Mouse (Mus musculus) CH12.LX (cell line): ENCODE data around the gene Msi1. TPM values are rescaled to one million over a fixed set of nuclear protein-coding genes. Genes with fewer than 3 reads are reported as not detected.
A peak's percentile ranks its signal among the peaks of the same experiment; 100 is the strongest.

Source experiments
- DNase-seq: peaks from one replicate; pipeline ENCODE4 v3.0.0-alpha.2; 2013; ENCODE audit errors: extremely low read depth
- H3K27ac ChIP-seq: 2 replicates; pipeline ENCODE4 v1.5.1; 2012; ENCODE audit warnings: low read depth, mild to moderate bottlenecking, control low read depth, moderate library complexity; ENCODE audit not compliant: insufficient read depth
- H3K27me3 ChIP-seq: replicated peaks from 2 replicates; pipeline ENCODE3; 2012; ENCODE audit warnings: inconsistent platforms
- H3K36me3 ChIP-seq, 2 experiments: replicated peaks in 1 of 2; 2 replicates each; pipeline versions ENCODE3 to v1.6.1; 2012; ENCODE audit warnings: inconsistent platforms in 1 of 2, low read length in 1 of 2, mild to moderate bottlenecking in 1 of 2, mixed read lengths in 1 of 2, moderate library complexity in 1 of 2; ENCODE audit not compliant: control insufficient read depth in 1 of 2, insufficient read depth in 1 of 2
- H3K4me1 ChIP-seq, 2 experiments: 2 replicates each; pipeline ENCODE4 v1.6.1; 2012; ENCODE audit warnings: inconsistent platforms in 1 of 2, moderate library complexity in 1 of 2; ENCODE audit not compliant: insufficient read depth in 2 of 2, control insufficient read depth in 1 of 2
- H3K4me2 ChIP-seq: 2 replicates; pipeline ENCODE4 v1.6.1; 2012; ENCODE audit warnings: low read depth, mild to moderate bottlenecking, control low read depth; ENCODE audit not compliant: poor library complexity, insufficient read depth, severe bottlenecking
- H3K4me3 ChIP-seq, 3 experiments: fragments of 150-350 bp in 1 of 3; sonication (generic) in 1 of 3; replicated peaks in 1 of 3; 2 replicates each; pipeline versions ENCODE3 to v1.5.1; 2011 to 2012; ENCODE audit warnings: low read depth in 2 of 3, low read length in 2 of 3, mild to moderate bottlenecking in 2 of 3, moderate library complexity in 2 of 3, control low read depth in 1 of 3, improper control_type of control experiment in 1 of 3, inconsistent platforms in 1 of 3, mixed read lengths in 1 of 3; ENCODE audit not compliant: poor library complexity in 1 of 3
- H3K79me2 ChIP-seq: replicated peaks from 2 replicates; pipeline ENCODE4 v1.6.1; 2012; ENCODE audit warnings: mild to moderate bottlenecking, moderate library complexity; ENCODE audit not compliant: control insufficient read depth, poor library complexity, insufficient read depth, severe bottlenecking; ENCODE audit errors: extremely low read depth
- H3K9ac ChIP-seq: 2 replicates; pipeline ENCODE4 v1.6.1; 2012; ENCODE audit warnings: low read depth, mild to moderate bottlenecking, control low read depth, moderate library complexity; ENCODE audit not compliant: insufficient read depth
- H3K9me3 ChIP-seq: replicated peaks from 2 replicates; pipeline ENCODE3; 2012; ENCODE audit warnings: low read length, inconsistent platforms, mixed read lengths
- BHLHE40 ChIP-seq: IDR thresholded peaks from 2 replicates; pipeline ENCODE4 v1.6.1; 2011; ENCODE audit warnings: mild to moderate bottlenecking, low read depth, low read length, improper control_type of control experiment
- CHD2 ChIP-seq: IDR thresholded peaks from 2 replicates; pipeline ENCODE4 v1.6.1; 2011; ENCODE audit warnings: low read length, improper control_type of control experiment
- CTCF ChIP-seq, 2 experiments: IDR thresholded peaks in 1 of 2; conservative IDR thresholded peaks in 1 of 2; 2 replicates each; pipeline ENCODE4 v1.5.1; 2011 to 2012; ENCODE audit warnings: low read depth in 2 of 2, low read length in 2 of 2, improper control_type of control experiment in 1 of 2, inconsistent platforms in 1 of 2, mild to moderate bottlenecking in 1 of 2, moderate library complexity in 1 of 2
- E2F4 ChIP-seq: IDR thresholded peaks from 2 replicates; pipeline ENCODE4 v1.6.1; 2011; ENCODE audit warnings: low read depth, low read length, improper control_type of control experiment; ENCODE audit not compliant: insufficient replicate concordance
- ELF1 ChIP-seq: IDR thresholded peaks from 2 replicates; pipeline ENCODE4 v1.6.1; 2014; ENCODE audit warnings: low read depth, mild to moderate bottlenecking, inconsistent platforms, low read length, improper control_type of control experiment
- EP300 ChIP-seq: IDR thresholded peaks from 2 replicates; pipeline ENCODE4 v1.6.1; 2011; ENCODE audit warnings: low read length, improper control_type of control experiment
- HCFC1 ChIP-seq: IDR thresholded peaks from 2 replicates; pipeline ENCODE4 v1.6.1; 2012; ENCODE audit warnings: low read depth, mild to moderate bottlenecking, inconsistent platforms, low read length, improper control_type of control experiment
- IRF4 ChIP-seq: IDR thresholded peaks from 2 replicates; pipeline ENCODE4 v1.6.1; 2014; ENCODE audit warnings: low read depth, mild to moderate bottlenecking, inconsistent platforms, low read length, improper control_type of control experiment
- JUND ChIP-seq: conservative IDR thresholded peaks from 2 replicates; pipeline ENCODE4 v1.6.1; 2011; ENCODE audit warnings: low read depth, low read length, improper control_type of control experiment
- KAT2A ChIP-seq: IDR thresholded peaks from 2 replicates; pipeline ENCODE4 v1.6.1; 2012; ENCODE audit warnings: low read length, improper control_type of control experiment, inconsistent platforms; ENCODE audit not compliant: insufficient replicate concordance
- MAFK ChIP-seq: IDR thresholded peaks from 2 replicates; pipeline ENCODE4 v1.6.1; 2011; ENCODE audit warnings: low read length, improper control_type of control experiment; ENCODE audit not compliant: insufficient replicate concordance
- MAZ ChIP-seq: IDR thresholded peaks from 2 replicates; pipeline ENCODE4 v1.6.1; 2012; ENCODE audit warnings: low read depth, mild to moderate bottlenecking, inconsistent platforms, low read length, improper control_type of control experiment, moderate library complexity
- MXI1 ChIP-seq: IDR thresholded peaks from 2 replicates; pipeline ENCODE4 v1.6.1; 2011; ENCODE audit warnings: mild to moderate bottlenecking, low read depth, low read length, improper control_type of control experiment
- MYC ChIP-seq: IDR thresholded peaks from 2 replicates; pipeline ENCODE4 v1.6.1; 2011; ENCODE audit warnings: low read depth, mild to moderate bottlenecking, improper control_type of control experiment, low read length
- NELFE ChIP-seq: IDR thresholded peaks from 2 replicates; pipeline ENCODE4 v1.6.1; 2011; ENCODE audit warnings: low read depth, low read length, improper control_type of control experiment
- NRF1 ChIP-seq: IDR thresholded peaks from 2 replicates; pipeline ENCODE4 v1.6.1; 2014; ENCODE audit warnings: low read depth, mild to moderate bottlenecking, inconsistent platforms, low read length, improper control_type of control experiment, moderate library complexity
- PAX5 ChIP-seq: IDR thresholded peaks from 2 replicates; pipeline ENCODE4 v1.6.1; 2012; ENCODE audit warnings: low read length, inconsistent platforms, mixed read lengths
- POLR2A ChIP-seq: IDR thresholded peaks from 2 replicates; pipeline ENCODE4 v1.6.1; 2011; ENCODE audit warnings: low read depth, mild to moderate bottlenecking, improper control_type of control experiment, low read length
- POLR2AphosphoS2 ChIP-seq: IDR thresholded peaks from 2 replicates; pipeline ENCODE4 v1.6.1; 2011; ENCODE audit warnings: low read depth, low read length, improper control_type of control experiment
- RAD21 ChIP-seq: IDR thresholded peaks from 2 replicates; pipeline ENCODE4 v1.6.1; 2011; ENCODE audit warnings: low read depth, mild to moderate bottlenecking, low read length, improper control_type of control experiment, moderate library complexity
- RCOR1 ChIP-seq: conservative IDR thresholded peaks from 2 replicates; pipeline ENCODE4 v1.6.1; 2012; ENCODE audit warnings: low read depth, mild to moderate bottlenecking, inconsistent platforms, low read length, improper control_type of control experiment
- SIN3A ChIP-seq: IDR thresholded peaks from 2 replicates; pipeline ENCODE4 v1.6.1; 2012; ENCODE audit warnings: low read length, improper control_type of control experiment, inconsistent platforms
- SMC3 ChIP-seq: IDR thresholded peaks from 2 replicates; pipeline ENCODE4 v1.6.1; 2011; ENCODE audit warnings: low read depth, low read length, improper control_type of control experiment
- TBP ChIP-seq: conservative IDR thresholded peaks from 2 replicates; pipeline ENCODE4 v1.6.1; 2011; ENCODE audit warnings: low read depth, low read length, improper control_type of control experiment
- TCF12 ChIP-seq: IDR thresholded peaks from 2 replicates; pipeline ENCODE4 v1.6.1; 2014; ENCODE audit warnings: low read depth, mild to moderate bottlenecking, inconsistent platforms, low read length, improper control_type of control experiment
- USF2 ChIP-seq: conservative IDR thresholded peaks from 2 replicates; pipeline ENCODE4 v1.6.1; 2011; ENCODE audit warnings: low read depth, low read length, improper control_type of control experiment
- ZMIZ1 ChIP-seq: IDR thresholded peaks from 2 replicates; pipeline ENCODE4 v1.6.1; 2012; ENCODE audit warnings: low read depth, mild to moderate bottlenecking, inconsistent platforms, low read length, improper control_type of control experiment
- ZNF384 ChIP-seq: IDR thresholded peaks from 2 replicates; pipeline ENCODE4 v1.6.1; 2012; ENCODE audit warnings: low read depth, low read length, improper control_type of control experiment, inconsistent platforms
- dilution Hi-C: fragments of 300-500 bp; cut with MboI; formaldehyde crosslinking; loops from 2 replicates; pipeline ENCODE4 v1.14.3; 2020; ENCODE audit warnings: low sequenced_read_pairs; ENCODE audit not compliant: extremely low pct_unique_long_range_greater_than_20kb, extremely low pct_ligation_motif_present
- in situ Hi-C: fragments of 300-500 bp; cut with MboI; formaldehyde crosslinking; loops from 3 replicates; pipeline ENCODE4 v1.14.3; 2019; ENCODE audit warnings: low sequenced_read_pairs, low pct_ligation_motif_present, low pct_unique_long_range_greater_than_20kb, mixed read lengths
- polyA plus RNA-seq: library from polyadenylated mRNA; unstranded; fragments of >175 nt; gene quantifications from 2 replicates; pipeline ENCODE4 v1.2.1, GENCODE M21; 2012; ENCODE audit warnings: low read depth; ENCODE audit not compliant: insufficient read length
- total RNA-seq, 2 experiments: library from RNA; depleted of rRNA; stranded (reverse); fragments of 300-350 nt in 1 of 2; fragments of >200 nt in 1 of 2; gene quantifications; 2 replicates each; pipeline ENCODE4 v1.2.3; 2012 to 2014

Msi1 gene
- total and polyA plus RNA-seq, 3 experiments: 0.82 to 5.3 (median 4.1) TPM

- Histone ChIP-seq H3K9ac (no peak overlapping the region), H3K4me1 (peaks cover 0 to 21% of the 10 kb centered on the region in 2 experiments; a peak in 2 of 4 replicates), H3K27me3 (no peaks in the 10 kb centered on the region), H3K4me3 (peak overlapping the region in 2 of 3 experiments; percentile 71 to 82), H3K4me2 (no peak overlapping the region), H3K27ac (no peak overlapping the region), H3K36me3 (peaks cover 18 to 35% of the 10 kb centered on the region in 2 experiments), H3K79me2 (no peaks in the 10 kb centered on the region), H3K9me3 (no peaks in the 10 kb centered on the region)
- no peak for TF ChIP-seq ZMIZ1
- TF ChIP-seq ZNF384: no peak
- TF ChIP-seq RAD21: peak; percentile 17
- TF ChIP-seq HCFC1: no peak
- no peak for TF ChIP-seq IRF4
- no peak for TF ChIP-seq NRF1
- no peak for TF ChIP-seq NELFE
- TF ChIP-seq POLR2A: no peak
- TF ChIP-seq RCOR1: no peak
- peak; percentile 25 for TF ChIP-seq SMC3
- TF ChIP-seq MAZ: no peak
- TF ChIP-seq BHLHE40: no peak
- no peak for TF ChIP-seq TBP
- TF ChIP-seq TCF12: no peak
- TF ChIP-seq ELF1: peak; percentile 16; the same call in 1 of the 2 replicates
- TF ChIP-seq CTCF (conservative IDR thresholded peaks at IDR 0.05 in 1 of 2, IDR thresholded peaks at IDR 0.05 in 1 of 2; ENCODE audit: low read depth in 2 of 2, low read length in 2 of 2): peak in 1 of 2 experiments; percentile 79; a peak in 2 of 4 replicates
- TF ChIP-seq JUND: no peak
- no peak for TF ChIP-seq E2F4
- TF ChIP-seq PAX5: no peak
- dilution Hi-C loops: no loop called here
- in situ Hi-C loops: no loop called here
- peak; percentile 55 for DNase-seq
Measured at GRCm38 (mm10) chr5:115483385-115483784, 54.0 kb downstream of the Msi1 start.

- Histone ChIP-seq H3K4me2 (peak within 1 kb of the TSS; percentile 99), H3K79me2 (no peaks in the 10 kb centered on the region), H3K4me3 (peak within 1 kb of the TSS; percentile 71 to 88 (median 82)), H3K36me3 (peaks cover 18 to 33% of the 10 kb centered on the region in 2 experiments), H3K9me3 (no peaks in the 10 kb centered on the region), H3K4me1 (peaks cover 0 to 26% of the 10 kb centered on the region in 2 experiments; a peak in 2 of 4 replicates), H3K9ac (peak within 1 kb of the TSS; percentile 98), H3K27me3 (no peaks in the 10 kb centered on the region), H3K27ac (peak within 1 kb of the TSS; percentile 50; the same call in 1 of the 2 replicates)
- peak; percentile 97 for DNase-seq
- in situ Hi-C loops: no loop called here
- dilution Hi-C loops: no loop called here
- TF ChIP-seq MXI1 (peak; percentile 50; the same call in 1 of the 2 replicates), CTCF (conservative IDR thresholded peaks at IDR 0.05 in 1 of 2, IDR thresholded peaks at IDR 0.05 in 1 of 2; ENCODE audit: low read depth in 2 of 2, low read length in 2 of 2) (no peak), MYC (peak; percentile 84), JUND (no peak), MAFK (no peak), POLR2AphosphoS2 (peak; percentile 84; the same call in 1 of the 2 replicates), IRF4 (peak; percentile 78), ELF1 (peak; percentile 85), CHD2 (0 out of 2 replicates have a peak, but pooled peaks have one; percentile 34), MAZ (no peak), POLR2A (peak; percentile 78), SIN3A (peak; percentile 82), NELFE (peak; percentile 64), TCF12 (peak; percentile 62; the same call in 1 of the 2 replicates), EP300 (no peak), NRF1 (no peak), TBP (peak; percentile 92), HCFC1 (peak; percentile 99), KAT2A (peak; percentile 98), SMC3 (no peak), USF2 (no peak)
Measured at GRCm38 (mm10) chr5:115483947-115484920, 54.8 kb downstream of the Msi1 start, which contains the start of gene Sirt4. Gene Sirt4 (minus strand): TSS chr5:115484725.
